ENCODE assay signal across 8 mouse cellular contexts in the genomic region with DNA sequence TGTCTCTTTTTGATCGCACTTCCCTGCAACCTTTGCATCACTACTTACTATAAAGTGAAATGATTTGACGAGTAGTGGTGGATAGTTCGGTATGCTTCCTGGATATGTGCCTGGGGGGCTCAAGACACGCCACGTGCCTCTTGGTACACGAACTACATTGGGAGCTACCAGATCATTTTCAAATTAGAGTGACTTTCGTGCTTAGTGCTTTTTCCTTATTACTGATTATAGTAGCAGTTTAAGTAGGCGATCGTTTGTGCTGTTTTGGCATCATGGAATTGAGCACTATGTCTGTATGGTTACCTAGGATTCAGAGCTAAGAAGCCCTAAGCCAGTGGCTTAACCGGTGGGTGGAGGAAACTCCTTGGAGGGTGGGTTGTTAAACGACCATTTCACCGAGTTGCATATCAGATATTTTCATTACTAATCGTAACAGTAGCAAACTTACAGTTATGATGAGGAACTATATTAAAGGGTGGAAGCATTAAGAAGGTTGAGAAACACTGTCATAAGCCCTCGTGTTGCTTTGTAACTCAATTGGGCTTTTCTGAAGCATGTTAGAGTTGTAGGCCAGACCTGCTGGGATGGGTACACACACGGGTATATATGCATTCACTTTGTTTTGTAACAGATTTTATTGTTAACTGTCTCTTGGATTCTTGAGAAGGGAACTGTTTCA. TPM values are rescaled to one million over a fixed set of nuclear protein-coding genes. Genes with fewer than 3 reads are reported as not detected.
DNase-seq lines count a peak whose midpoint lies in the region; ATAC-seq and TF ChIP-seq lines count a peak whose summit lies in the region.

No protein-coding gene starts in this region.

- H3K36me3 ChIP-seq in kidney, embryonic 14.5 days (ENCODE audit: control insufficient read depth, insufficient read depth, low read length), result peaks cover 36% of the 10 kb centered on the region
- H3K36me3 ChIP-seq in hindbrain, embryonic 14.5 days (replicated peaks; ENCODE audit: control insufficient read depth, insufficient read depth), result peaks cover 33% of the 10 kb centered on the region
- peaks cover 18% of the 10 kb centered on the region; the same call in 1 of the 2 replicates for H3K36me3 ChIP-seq in midbrain, postnatal 0 days (ENCODE audit: insufficient read depth, low read length)

- no peak for DNase-seq in kidney, postnatal 36 days
- no peak for DNase-seq in hindbrain, embryonic 14.5 days (ENCODE audit: low spot score)
- DNase-seq in midbrain, postnatal 0 days (ENCODE audit: low spot score), result no peak
- no peak for DNase-seq in frontal cortex, postnatal 36 days (ENCODE audit: low spot score in 2 of 2)
- DNase-seq in left cerebral cortex, adult 9 months (ENCODE audit: low spot score in 2 of 2), result no peak
- DNase-seq in frontal cortex, postnatal 10 days (ENCODE audit: low spot score in 2 of 2), result no peak

- peak overlapping the region; percentile 85; the same call in 1 of the 2 replicates for H3K27ac ChIP-seq in kidney, embryonic 14.5 days (ENCODE audit: low read depth, low read length)
- peak overlapping the region; percentile 68 for H3K27ac ChIP-seq in bone marrow macrophage, adult 2 months (ENCODE audit: insufficient read depth, low read depth, low read length)
- H3K27ac ChIP-seq in hindbrain, embryonic 14.5 days, result peak overlapping the region; percentile 72
- peak overlapping the region; percentile 70; the same call in 1 of the 2 replicates for H3K27ac ChIP-seq in midbrain, postnatal 0 days (ENCODE audit: low read depth, low read length)

- H3K4me1 ChIP-seq in kidney, embryonic 14.5 days (ENCODE audit: control insufficient read depth, insufficient read depth, low read length), result 0 out of 2 replicates have a peak, but pooled peaks cover 5% of the 10 kb centered on the region
- H3K4me1 ChIP-seq in bone marrow macrophage, adult 2 months (ENCODE audit: control insufficient read depth, insufficient read depth, low read length), result peaks cover 5% of the 10 kb centered on the region
- peaks cover 16% of the 10 kb centered on the region for H3K4me1 ChIP-seq in hindbrain, embryonic 14.5 days (replicated peaks; ENCODE audit: control insufficient read depth, insufficient read depth, low read length)
- no peaks in the 10 kb centered on the region for H3K4me1 ChIP-seq in midbrain, postnatal 0 days (ENCODE audit: insufficient read depth, low read length)

- TF ChIP-seq CTCF in bone marrow macrophage, adult 2 months (IDR thresholded peaks at IDR 0.05; ENCODE audit: low read depth, low read length), result no peak
- TF ChIP-seq CTCF in midbrain, postnatal 0 days (IDR thresholded peaks at IDR 0.05), result no peak; the same call in 1 of the 2 replicates

- TF ChIP-seq POLR2A in bone marrow macrophage, adult 2 months (IDR thresholded peaks at IDR 0.05; ENCODE audit: borderline replicate concordance, low read depth, low read length), result no peak

- WGBS in kidney, embryonic 14.5 days, result 5% methylated on average over 15 of the region's 15 CpGs
- WGBS in hindbrain, embryonic 14.5 days, result 7% methylated on average over 15 of the region's 15 CpGs
- WGBS in midbrain, postnatal 0 days, result 6% methylated on average over 15 of the region's 15 CpGs

- no peak for ATAC-seq in kidney, embryonic 14.5 days (ENCODE audit: low FRiP score, low TSS enrichment)
- ATAC-seq in hindbrain, embryonic 14.5 days (ENCODE audit: low FRiP score), result 0 out of 2 replicates have a peak, but pooled peaks have one; percentile 4
- peak; percentile 4; the same call in 1 of the 2 replicates for ATAC-seq in midbrain, postnatal 0 days (ENCODE audit: low FRiP score)

- no peaks in the 10 kb centered on the region for H3K9me3 ChIP-seq in kidney, embryonic 14.5 days (ENCODE audit: control insufficient read depth, low read length)
- H3K9me3 ChIP-seq in hindbrain, embryonic 14.5 days (ENCODE audit: control insufficient read depth, low read length), result no peaks in the 10 kb centered on the region
- no peaks in the 10 kb centered on the region for H3K9me3 ChIP-seq in midbrain, postnatal 0 days (ENCODE audit: low read length)

- peak overlapping the region; percentile 75 for H3K4me2 ChIP-seq in kidney, embryonic 14.5 days (replicated peaks; ENCODE audit: low read depth, low read length)
- H3K4me2 ChIP-seq in hindbrain, embryonic 14.5 days (replicated peaks), result peak overlapping the region; percentile 73
- H3K4me2 ChIP-seq in midbrain, postnatal 0 days (ENCODE audit: low read depth, low read length, poor library complexity, severe bottlenecking), result peak overlapping the region; percentile 78

- H3K4me3 ChIP-seq in kidney, embryonic 14.5 days (ENCODE audit: low read length), result peak overlapping the region; percentile 61
- peak overlapping the region; percentile 84 for H3K4me3 ChIP-seq in bone marrow macrophage, adult 2 months (ENCODE audit: insufficient read depth, low read length)
- peak overlapping the region; percentile 88 for H3K4me3 ChIP-seq in hindbrain, embryonic 14.5 days (replicated peaks; ENCODE audit: low read length)
- peak overlapping the region; percentile 85 for H3K4me3 ChIP-seq in midbrain, postnatal 0 days (ENCODE audit: low read depth, low read length)

- peak overlapping the region; percentile 93 for H3K9ac ChIP-seq in kidney, embryonic 14.5 days (ENCODE audit: low read depth, low read length)
- H3K9ac ChIP-seq in hindbrain, embryonic 14.5 days, result peak overlapping the region; percentile 87
- peak overlapping the region; percentile 74 for H3K9ac ChIP-seq in midbrain, postnatal 0 days (replicated peaks; ENCODE audit: low read length, poor library complexity, severe bottlenecking)

- no peaks in the 10 kb centered on the region for H3K27me3 ChIP-seq in kidney, embryonic 14.5 days (ENCODE audit: control insufficient read depth, insufficient read depth, low read length)
- no peaks in the 10 kb centered on the region for H3K27me3 ChIP-seq in hindbrain, embryonic 14.5 days (ENCODE audit: control insufficient read depth, insufficient read depth, low read length)
- H3K27me3 ChIP-seq in midbrain, postnatal 0 days (ENCODE audit: insufficient read depth, low read length), result no peaks in the 10 kb centered on the region

RNA-seq across cellular contexts. Expression of a gene that starts 0.8 kb away (rescaled TPM):
- 164 and 189 TPM in 2 replicates for polyA plus RNA-seq in kidney, embryonic 14.5 days (2014; fragmentation: Nextera tagmentation; extraction: Ambion mirVana)
- 34.9 and 45.8 TPM in 2 replicates for polyA plus RNA-seq in bone marrow macrophage, adult 2 months (2012; ENCODE audit: insufficient read depth, insufficient read length, missing spikeins)
- 151 and 157 TPM in 2 replicates for polyA plus RNA-seq in hindbrain, embryonic 14.5 days (2014; fragmentation: Nextera tagmentation; extraction: Ambion mirVana)
- 67.6 and 68.4 TPM in 2 replicates for total RNA-seq in midbrain, postnatal 0 days (2014; rRNA removed)
- 121 and 123 TPM in 2 replicates for polyA plus RNA-seq in midbrain, postnatal 0 days (2015; fragmentation: Nextera tagmentation; extraction: Ambion mirVana)

RNA-seq across cellular contexts. Expression of a gene that starts 24.3 kb away (rescaled TPM):
- 4.4 and 6.9 TPM in 2 replicates for polyA plus RNA-seq in kidney, embryonic 14.5 days (2014; fragmentation: Nextera tagmentation; extraction: Ambion mirVana)
- polyA plus RNA-seq in bone marrow macrophage, adult 2 months (2012; ENCODE audit: insufficient read depth, insufficient read length, missing spikeins), result 125 and 135 TPM in 2 replicates
- polyA plus RNA-seq in hindbrain, embryonic 14.5 days (2014; fragmentation: Nextera tagmentation; extraction: Ambion mirVana), result 5.9 and 9.9 TPM in 2 replicates
- 30.3 and 35.7 TPM in 2 replicates for total RNA-seq in midbrain, postnatal 0 days (2014; rRNA removed)
- polyA plus RNA-seq in midbrain, postnatal 0 days (2015; fragmentation: Nextera tagmentation; extraction: Ambion mirVana), result 5.2 and 6.9 TPM in 2 replicates

RNA-seq across cellular contexts. Expression of a gene that starts 36.9 kb away (rescaled TPM):
- 30.9 and 35.6 TPM in 2 replicates for polyA plus RNA-seq in kidney, embryonic 14.5 days (2014; fragmentation: Nextera tagmentation; extraction: Ambion mirVana)
- 10.0 and 12.1 TPM in 2 replicates for polyA plus RNA-seq in bone marrow macrophage, adult 2 months (2012; ENCODE audit: insufficient read depth, insufficient read length, missing spikeins)
- 6.2 and 7.6 TPM in 2 replicates for polyA plus RNA-seq in hindbrain, embryonic 14.5 days (2014; fragmentation: Nextera tagmentation; extraction: Ambion mirVana)
- 3.3 and 5.4 TPM in 2 replicates for total RNA-seq in midbrain, postnatal 0 days (2014; rRNA removed)
- polyA plus RNA-seq in midbrain, postnatal 0 days (2015; fragmentation: Nextera tagmentation; extraction: Ambion mirVana), result 2.7 and 3.7 TPM in 2 replicates

RNA-seq across cellular contexts. Expression of a gene that starts 37.4 kb away (rescaled TPM):
- polyA plus RNA-seq in kidney, embryonic 14.5 days (2014; fragmentation: Nextera tagmentation; extraction: Ambion mirVana), result 47.0 and 60.9 TPM in 2 replicates
- 25.5 and 28.4 TPM in 2 replicates for polyA plus RNA-seq in bone marrow macrophage, adult 2 months (2012; ENCODE audit: insufficient read depth, insufficient read length, missing spikeins)
- 44.9 and 45.9 TPM in 2 replicates for polyA plus RNA-seq in hindbrain, embryonic 14.5 days (2014; fragmentation: Nextera tagmentation; extraction: Ambion mirVana)
- 21.8 and 26.7 TPM in 2 replicates for total RNA-seq in midbrain, postnatal 0 days (2014; rRNA removed)
- 36.0 and 38.9 TPM in 2 replicates for polyA plus RNA-seq in midbrain, postnatal 0 days (2015; fragmentation: Nextera tagmentation; extraction: Ambion mirVana)

Comparison
In these comparisons a context has a peak if more than half of its experiments do, and no peak if none do; other contexts are left out.
1. RNA of a gene that starts 24.3 kb away (polyA plus RNA-seq): 125 to 135 TPM in bone marrow macrophage, adult 2 months; 5.9 to 9.9 TPM in hindbrain, embryonic 14.5 days, 4.4 to 6.9 TPM in kidney, embryonic 14.5 days and 5.2 to 6.9 TPM in midbrain, postnatal 0 days; every median in the first group is over 10 times any median in the second.
2. Peak in every context shown above with its lines, with median percentiles within 50 percentile points of each other: H3K27ac ChIP-seq, H3K4me2 ChIP-seq, H3K4me3 ChIP-seq and H3K9ac ChIP-seq.